Mouse (Mus musculus) heart, adult 2 months (tissue): ENCODE results near the gene Gm35549. TPM values are rescaled to one million over a fixed set of nuclear protein-coding genes. Genes with fewer than 3 reads are reported as not detected.

ENCODE experiments used
- DNase-seq, 2 experiments: peaks; one replicate each; pipeline ENCODE4 v3.0.0; 2021
- H3K27ac ChIP-seq: fragments of 200-600 bp; 2 replicates; pipeline ENCODE4 v1.8.1; 2022
- H3K27me3 ChIP-seq: fragments of 200-500 bp; 2 replicates; pipeline ENCODE4 v1.6.1; 2012; ENCODE audit warnings: mild to moderate bottlenecking, low read length, inconsistent platforms, mixed read lengths; ENCODE audit not compliant: control insufficient read depth, insufficient read depth
- H3K36me3 ChIP-seq: fragments of 200-500 bp; 2 replicates; pipeline ENCODE4 v1.6.1; 2012; ENCODE audit warnings: low read length, inconsistent platforms; ENCODE audit not compliant: control insufficient read depth, insufficient read depth
- H3K4me1 ChIP-seq: fragments of 200-500 bp; 2 replicates; pipeline ENCODE4 v1.6.1; 2011; ENCODE audit warnings: low read length; ENCODE audit not compliant: control insufficient read depth, insufficient read depth
- H3K4me3 ChIP-seq: fragments of 200-600 bp; 2 replicates; pipeline ENCODE4 v1.8.1; 2022
- H3K79me2 ChIP-seq: fragments of 200-500 bp; replicated peaks from 2 replicates; pipeline ENCODE4 v1.6.1; 2012; ENCODE audit warnings: mild to moderate bottlenecking, inconsistent platforms, low read length, moderate library complexity, mixed read lengths; ENCODE audit not compliant: control insufficient read depth, insufficient read depth
- H3K9ac ChIP-seq: fragments of 200-500 bp; 2 replicates; pipeline ENCODE4 v1.6.1; 2012; ENCODE audit warnings: low read depth, mild to moderate bottlenecking, control low read depth, inconsistent platforms, low read length, mixed read lengths
- CTCF ChIP-seq: fragments of 200-600 bp; IDR thresholded peaks from 2 replicates; pipeline ENCODE4 v1.8.1; 2022; ENCODE audit warnings: antibody characterized with exemption, mild to moderate bottlenecking, moderate library complexity
- EP300 ChIP-seq: fragments of 200-500 bp; IDR thresholded peaks from 2 replicates; pipeline ENCODE4 v1.6.1; 2011; ENCODE audit warnings: low read depth, low read length, control low read depth; ENCODE audit not compliant: insufficient read depth
- POLR2A ChIP-seq: fragments of 200-500 bp; IDR thresholded peaks from 2 replicates; pipeline ENCODE4 v1.6.1; 2011; ENCODE audit warnings: mild to moderate bottlenecking, low read depth, low read length, control low read depth; ENCODE audit not compliant: insufficient read depth
- WGBS: fragments of 180-500 bp; shearing (Covaris S2); methylation state at CpG from one replicate; pipeline ENCODE4 v1.1.7; 2018; 5-methylcytosine and 5-hydroxymethylcytosine counted together
- intact Hi-C: fragments of 180-260 bp; cut with DNase I; formaldehyde crosslinking; loops from one replicate; pipeline ENCODE4 v1.15.1; 2025
- long read RNA-seq: library from polyadenylated mRNA; stranded (forward); transcript quantifications from one replicate; pipeline ENCODE4 v2.0.0, GENCODE M21; 2021
- polyA plus RNA-seq: library from polyadenylated mRNA; depleted of rRNA; stranded (reverse); fragments of >200 nt; gene quantifications from 2 replicates; pipeline ENCODE4 v1.2.3, GENCODE M21; 2012; rRNA removed
- total RNA-seq, 2 experiments: library from RNA; stranded (reverse); gene quantifications; 2 replicates each; pipeline ENCODE4 v1.2.3; 2021

The Gm35549 gene
- total RNA-seq = not detected
- polyA plus RNA-seq = not detected in 2 replicates
- long read RNA-seq = 0 reads

DNA sequence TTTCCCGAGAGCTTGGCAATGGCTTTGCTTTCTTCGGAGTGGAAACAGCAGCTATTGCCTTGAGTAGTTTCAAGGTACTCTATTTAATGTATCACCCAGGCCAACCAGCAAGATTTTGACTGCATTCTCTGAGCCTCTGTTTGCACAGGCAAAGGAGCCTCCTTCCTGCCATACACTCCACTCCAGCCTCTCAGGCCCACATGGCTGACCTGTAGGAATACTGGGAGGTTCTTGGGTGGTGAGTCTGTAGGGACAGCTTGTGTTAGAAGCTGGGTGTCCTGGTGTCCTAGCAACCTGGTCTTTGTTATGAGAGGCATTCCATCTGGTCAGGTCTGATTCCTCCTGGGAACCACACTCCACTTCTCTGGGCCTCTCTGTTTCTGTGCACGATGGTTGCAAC lies at the start of gene Gm35549:
Gm35549 (minus strand) TSS at position 276 of the 400 bp plus-strand sequence.
- Histone ChIP-seq H3K4me3 (no peak within 1 kb of the TSS), H3K4me1 (no peaks in the 10 kb centered on the region; the same call in none of the 2 replicates), H3K79me2 (no peaks in the 10 kb centered on the region), H3K27ac (no peak within 1 kb of the TSS), H3K9ac (no peak within 1 kb of the TSS), H3K27me3 (no peaks in the 10 kb centered on the region), H3K36me3 (peaks cover 10% of the 10 kb centered on the region; the same call in 1 of the 2 replicates)
- no peak for DNase-seq
- TF ChIP-seq POLR2A (no peak), EP300 (no peak), CTCF (no peak)
- intact Hi-C loops = no loop called here
- WGBS = 76% methylated on average over 3 of the region's 3 CpGs

DNA sequence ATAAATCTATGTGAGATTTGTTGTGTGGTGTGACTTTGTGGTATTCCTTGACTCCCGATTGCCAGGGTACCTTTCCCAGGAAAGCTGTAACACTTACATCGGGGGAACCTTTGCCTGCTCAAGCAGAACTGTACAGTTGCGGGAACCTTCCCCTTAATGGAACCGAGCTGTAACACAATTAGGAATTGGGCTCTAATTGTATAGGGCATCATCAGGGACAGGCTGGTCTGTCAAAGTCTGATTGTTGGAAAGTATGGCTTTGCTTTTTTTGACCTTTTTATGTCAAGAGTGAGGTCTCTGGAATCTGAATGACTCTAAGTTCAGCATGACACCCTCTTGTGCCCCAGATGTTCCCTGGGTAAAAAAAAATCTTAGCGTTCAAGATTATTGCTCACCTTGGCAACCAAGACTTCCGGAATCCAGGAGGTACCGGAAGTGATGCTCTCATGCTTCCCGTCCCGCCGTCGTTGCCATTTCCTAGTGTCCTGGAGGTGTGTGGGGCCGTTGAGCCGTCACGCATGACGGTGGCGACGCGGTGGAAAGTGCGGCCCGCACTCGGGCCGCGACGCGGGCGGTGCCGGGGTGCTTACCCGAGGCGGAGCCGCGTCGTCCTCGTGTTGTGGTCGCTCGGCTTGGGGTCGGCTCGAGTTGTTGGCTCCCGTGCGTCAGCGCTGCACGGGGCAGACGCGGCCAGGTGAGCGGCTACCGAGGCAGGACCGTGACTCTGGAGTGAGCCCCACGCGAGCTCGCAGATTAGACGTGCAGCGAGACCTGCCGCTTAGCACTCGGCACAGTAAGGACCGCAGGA lies 42.7 kb upstream of the Gm35549 start:
- 0 out of 2 replicates have a peak, but pooled peaks have one; percentile 33 for TF ChIP-seq EP300
- TF ChIP-seq POLR2A = peak; percentile 69
- TF ChIP-seq CTCF = no peak
- Histone ChIP-seq H3K9ac (peak overlapping the region; percentile 99), H3K27ac (peak overlapping the region; percentile 69), H3K79me2 (no peaks in the 10 kb centered on the region), H3K4me1 (no peaks in the 10 kb centered on the region; the same call in 1 of the 2 replicates), H3K36me3 (no peaks in the 10 kb centered on the region), H3K27me3 (no peaks in the 10 kb centered on the region), H3K4me3 (peak overlapping the region; percentile 63)
- peak; percentile 58 to 69 for DNase-seq
- WGBS = 7% methylated on average over 54 of the region's 54 CpGs
- intact Hi-C loops = loop anchor here (2.0 to 10.0 kb wide), 2 partner anchors 20 to 152 kb away; partner anchors contain the start of gene Zfp445

DNA sequence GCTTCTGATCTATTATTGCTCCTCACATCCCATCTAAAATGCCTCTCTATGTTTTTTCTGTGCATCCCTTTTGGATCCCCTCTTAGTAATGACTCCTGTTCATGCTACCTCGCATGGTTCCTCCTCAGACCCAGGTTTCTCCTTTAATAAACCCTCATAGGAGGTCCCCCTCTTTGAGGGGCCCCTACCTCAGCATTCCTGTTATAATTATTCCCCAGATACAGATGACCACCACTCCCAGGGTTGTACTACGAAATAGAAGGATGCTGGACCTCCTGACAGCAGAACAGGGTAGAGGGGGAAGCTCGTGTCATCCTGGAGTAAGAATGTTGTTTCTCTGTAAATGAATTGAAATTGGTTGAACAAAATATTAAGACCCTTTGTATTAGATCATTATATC lies 41.5 kb upstream of the Gm35549 start, which contains the start of gene Zkscan7:
Zkscan7 (plus strand) TSS at position 301 of the 400 bp plus-strand sequence.
- Histone ChIP-seq H3K36me3 (no peaks in the 10 kb centered on the region), H3K4me3 (peak within 1 kb of the TSS; percentile 63), H3K79me2 (no peaks in the 10 kb centered on the region), H3K27ac (peak within 1 kb of the TSS; percentile 69), H3K27me3 (no peaks in the 10 kb centered on the region), H3K9ac (no peak within 1 kb of the TSS), H3K4me1 (no peaks in the 10 kb centered on the region; the same call in 1 of the 2 replicates)
- 92% methylated on average over 3 of the region's 3 CpGs for WGBS
- intact Hi-C loops = loop anchor here (10.0 kb wide), 1 partner anchor 151 kb away; no protein-coding TSS in a partner anchor
- TF ChIP-seq EP300 (no peak), CTCF (no peak), POLR2A (no peak)
- no peak for DNase-seq

DNA sequence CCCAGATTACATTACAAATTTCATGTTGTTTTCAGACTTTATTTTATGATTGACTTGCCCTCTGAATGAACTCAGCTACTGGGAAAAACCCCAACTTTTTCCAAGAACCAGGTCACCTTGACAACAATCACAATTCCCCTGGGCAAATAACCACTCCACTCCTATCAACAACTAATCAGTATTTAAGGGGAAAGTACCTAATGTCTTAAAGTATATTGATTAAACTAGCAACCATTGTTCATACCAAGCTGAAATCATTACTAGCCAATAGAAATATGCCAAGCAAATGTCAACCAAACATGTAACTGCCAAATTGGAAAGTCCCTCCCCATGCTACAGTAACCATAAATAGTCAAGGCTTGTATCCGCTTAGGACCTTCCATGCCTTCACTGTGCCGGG lies 31.3 kb upstream of the Gm35549 start:
- H3K9ac ChIP-seq = no peak overlapping the region
- intact Hi-C loops = no loop called here
- no peaks in the 10 kb centered on the region for H3K36me3 ChIP-seq
- no peaks in the 10 kb centered on the region for H3K27me3 ChIP-seq
- 82% methylated on average over 2 of the region's 2 CpGs for WGBS
- H3K27ac ChIP-seq = no peak overlapping the region
- H3K79me2 ChIP-seq = no peaks in the 10 kb centered on the region
- H3K4me3 ChIP-seq = no peak overlapping the region
- no peaks in the 10 kb centered on the region for H3K4me1 ChIP-seq
- TF ChIP-seq EP300 = no peak
- no peak for TF ChIP-seq POLR2A
- TF ChIP-seq CTCF = no peak
- no peak for DNase-seq

DNA sequence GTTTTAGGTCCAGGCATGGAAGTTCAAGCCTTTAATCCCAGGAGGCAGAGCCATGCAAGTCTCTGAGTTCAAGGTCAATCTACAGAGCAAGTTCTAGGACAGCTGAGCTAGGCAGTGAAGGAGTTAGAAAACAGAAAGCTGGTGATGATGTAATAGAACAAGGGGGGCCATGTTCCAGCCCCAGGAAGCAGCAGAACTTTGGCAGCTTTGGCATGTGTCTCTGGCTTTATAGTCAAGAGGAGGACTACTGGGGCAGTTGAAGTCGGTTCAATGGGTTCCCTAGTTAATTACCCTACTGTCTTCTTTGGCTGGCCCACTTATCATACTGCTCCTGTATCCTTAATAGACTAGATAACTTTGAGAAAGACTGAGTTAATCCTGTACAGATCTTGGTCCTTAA lies 30.8 kb upstream of the Gm35549 start:
- no peaks in the 10 kb centered on the region for H3K4me1 ChIP-seq
- TF ChIP-seq EP300 (no peak), CTCF (no peak), POLR2A (no peak)
- no peaks in the 10 kb centered on the region for H3K79me2 ChIP-seq
- H3K27me3 ChIP-seq = no peaks in the 10 kb centered on the region
- no peak overlapping the region for H3K27ac ChIP-seq
- no peak for DNase-seq
- H3K9ac ChIP-seq = no peak overlapping the region
- H3K4me3 ChIP-seq = no peak overlapping the region
- H3K36me3 ChIP-seq = no peaks in the 10 kb centered on the region
- 29% methylated on average over 1 of the region's 1 CpGs for WGBS
- intact Hi-C loops = no loop called here

DNA sequence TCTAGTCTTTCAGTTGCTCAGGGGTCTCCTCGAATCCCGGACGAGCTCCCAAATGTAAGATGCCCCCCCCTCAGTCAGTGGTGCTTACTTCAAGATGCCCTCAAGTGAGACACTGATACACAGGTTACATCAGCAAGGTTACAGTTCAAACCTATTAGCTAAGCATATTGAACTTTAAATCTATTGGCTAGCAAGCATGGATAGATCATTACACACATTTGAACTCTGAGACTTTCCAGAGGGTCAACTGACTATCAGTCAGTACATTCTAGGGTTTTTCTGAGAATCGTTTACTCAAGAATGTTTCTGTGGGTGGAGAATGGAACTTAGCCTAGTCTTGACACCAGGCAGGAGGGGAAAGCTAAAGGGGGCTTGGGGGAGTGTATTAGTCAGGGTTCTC lies 28.8 kb upstream of the Gm35549 start:
- no peaks in the 10 kb centered on the region for H3K36me3 ChIP-seq
- intact Hi-C loops = no loop called here
- DNase-seq = no peak
- no peaks in the 10 kb centered on the region for H3K27me3 ChIP-seq
- no peak overlapping the region for H3K27ac ChIP-seq
- TF ChIP-seq CTCF (no peak), POLR2A (no peak), EP300 (no peak)
- whole genome bisulfite sequencing = 87% methylated on average over 4 of the region's 4 CpGs
- no peaks in the 10 kb centered on the region for H3K4me1 ChIP-seq
- no peaks in the 10 kb centered on the region for H3K79me2 ChIP-seq
- H3K4me3 ChIP-seq = no peak overlapping the region
- no peak overlapping the region for H3K9ac ChIP-seq
